14 mouse cellular contexts compared by ENCODE assay signal in genomic region chr3:52528521-52528920, GRCm38 (mm10).
"Had no signal": no experiment of that assay in that cellular context is flagged by ENCODE, and none has a peak within 500 bp of the region (broad histone marks: within the 10 kb centered on the region; RNA-seq: fewer than 3 reads in every experiment).

No protein-coding gene starts in this region.

- H3K27me3 ChIP-seq: liver, embryonic 15.5 days; midbrain, embryonic 12.5 days; neural tube, embryonic 13.5 days had no signal

- ATAC-seq: midbrain, embryonic 16.5 days had no signal

- H3K4me1 ChIP-seq: liver, embryonic 15.5 days; midbrain, embryonic 12.5 days had no signal

- H3K4me3 ChIP-seq: layer of hippocampus, adult 2 months; limb, embryonic 10.5 days; limb, embryonic 13.5 days; liver, embryonic 15.5 days; midbrain, embryonic 12.5 days; myocyte; neural tube, embryonic 13.5 days had no signal

- H3K27ac ChIP-seq: kidney, postnatal 0 days; layer of hippocampus, adult 2 months; limb, embryonic 10.5 days; limb, embryonic 13.5 days; liver, embryonic 15.5 days; midbrain, embryonic 12.5 days; neural tube, embryonic 13.5 days had no signal

- H3K9ac ChIP-seq: limb, embryonic 13.5 days; liver, embryonic 15.5 days; midbrain, embryonic 12.5 days; neural tube, embryonic 13.5 days had no signal

- H3K9me3 ChIP-seq: limb, embryonic 10.5 days; limb, embryonic 13.5 days; liver, embryonic 15.5 days; midbrain, embryonic 12.5 days; neural tube, embryonic 13.5 days had no signal

- H3K4me2 ChIP-seq: limb, embryonic 13.5 days; liver, embryonic 11.5 days; liver, embryonic 15.5 days; midbrain, embryonic 12.5 days; neural tube, embryonic 13.5 days had no signal

- H3K36me3 ChIP-seq: limb, embryonic 10.5 days; limb, embryonic 13.5 days; liver, embryonic 15.5 days; midbrain, embryonic 12.5 days; neural tube, embryonic 13.5 days had no signal

- DNase-seq: layer of hippocampus, adult 9-11 months; right cerebral cortex, postnatal 25 days; thymus, adult 18-20 months; thymus, postnatal 36 days had no signal
